Mouse (Mus musculus): ENCODE measurements around the gene Stra6.

GRCm38 (mm10) chr9:58112866-58113278 is 49.3 kb downstream of the Stra6 start:
- no peak for TF ChIP-seq POLR2A (IDR thresholded peaks at IDR 0.05; ENCODE audit: borderline replicate concordance, extremely low read depth, low read depth, low read length)
- TF ChIP-seq CTCF (IDR thresholded peaks at IDR 0.05; ENCODE audit: insufficient read depth, low read length), result no peak
